Mouse (Mus musculus): ENCODE results near the gene Vps72.

- TF ChIP-seq POLR2A (IDR thresholded peaks at IDR 0.05; ENCODE audit: insufficient read depth, low read length) (no peak), CTCF (IDR thresholded peaks at IDR 0.05; ENCODE audit: low read depth, low read length) (no peak)
Measured at GRCm38 (mm10) chr3:95121580-95121979, 10.8 kb downstream of the Vps72 start.

Data from ES-Bruce4 (cell line).